Mouse (Mus musculus): ENCODE data around the gene Dennd1a. TPM values are rescaled to one million over a fixed set of nuclear protein-coding genes. Genes with fewer than 3 reads are reported as not detected.
A peak's percentile ranks its signal among the peaks of the same experiment; 100 is the strongest.

Dennd1a gene
- polyA plus RNA-seq, 1 experiment from 2014 or later, result 3.1 TPM

DNA sequence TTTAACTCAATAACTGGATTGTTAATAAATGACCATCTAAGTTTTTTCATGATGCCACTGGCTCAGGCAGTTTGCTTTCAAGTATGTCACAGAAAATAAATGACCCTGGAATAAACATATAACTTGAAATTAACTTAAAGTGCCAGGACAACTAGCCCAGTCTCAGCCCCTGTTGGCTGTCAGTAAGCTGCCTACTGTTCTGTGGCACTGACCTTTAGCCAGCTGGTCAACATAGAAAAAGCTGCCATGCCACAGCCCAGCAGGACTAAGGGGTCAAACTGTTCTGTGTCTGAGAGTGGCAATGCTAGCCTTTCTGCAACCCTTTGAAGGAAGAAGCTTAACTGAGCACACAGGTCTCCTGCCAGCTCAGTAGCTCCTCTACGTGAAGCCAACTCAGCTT, 198.8 kb downstream of the Dennd1a start:
- Histone ChIP-seq H3K9ac (ENCODE audit: low read length) (no peak overlapping the region), H3K27me3 (ENCODE audit: control insufficient read depth, insufficient read depth, low read length) (no peaks in the 10 kb centered on the region), H3K4me1 (replicated peaks; ENCODE audit: control insufficient read depth, insufficient read depth) (no peaks in the 10 kb centered on the region), H3K27ac (replicated peaks) (no peak overlapping the region), H3K36me3 (ENCODE audit: control insufficient read depth, insufficient read depth, low read length) (no peaks in the 10 kb centered on the region), H3K9me3 (ENCODE audit: control insufficient read depth, low read length) (no peaks in the 10 kb centered on the region), H3K4me3 (ENCODE audit: low read depth, low read length) (no peak overlapping the region), H3K4me2 (replicated peaks; ENCODE audit: low read depth) (no peak overlapping the region)
- no peak for ATAC-seq (ENCODE audit: low FRiP score, low TSS enrichment)
- no peak for TF ChIP-seq EP300 (optimal IDR thresholded peaks at IDR 0.05)
- no peak for TF ChIP-seq CTCF (IDR thresholded peaks at IDR 0.05; ENCODE audit: low read depth)
- 74% methylated on average over 1 of the region's 1 CpGs for WGBS
- no peak for DNase-seq (ENCODE audit: low spot score)

DNA sequence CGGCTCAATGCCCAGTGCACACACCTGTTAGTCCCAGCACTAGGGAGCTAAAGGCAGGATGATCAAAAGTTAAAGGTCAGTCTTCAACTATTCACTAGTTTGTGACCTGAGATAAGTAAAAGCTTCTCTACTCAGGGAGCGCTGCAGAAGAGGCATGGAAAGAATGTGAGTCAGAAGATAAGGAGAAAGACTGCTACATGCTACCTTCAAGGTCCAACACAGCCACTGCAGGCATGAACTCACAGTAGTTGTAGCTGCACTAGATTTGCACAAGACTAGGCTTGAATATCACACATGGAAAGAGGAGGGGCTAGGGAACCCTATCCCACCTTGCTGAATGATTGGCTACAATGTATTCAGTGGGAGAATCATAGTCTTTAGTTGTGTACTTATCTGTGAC, 202.1 kb downstream of the Dennd1a start:
- no peak overlapping the region for H3K4me2 ChIP-seq (replicated peaks; ENCODE audit: low read depth)
- no peaks in the 10 kb centered on the region for H3K9me3 ChIP-seq (ENCODE audit: control insufficient read depth, low read length)
- no peak overlapping the region for H3K4me3 ChIP-seq (ENCODE audit: low read depth, low read length)
- no peak overlapping the region for H3K27ac ChIP-seq (replicated peaks)
- TF ChIP-seq CTCF (IDR thresholded peaks at IDR 0.05; ENCODE audit: low read depth), result no peak
- no peak for TF ChIP-seq EP300 (optimal IDR thresholded peaks at IDR 0.05)
- WGBS, result 62% methylated on average over 2 of the region's 2 CpGs
- H3K27me3 ChIP-seq (ENCODE audit: control insufficient read depth, insufficient read depth, low read length), result no peaks in the 10 kb centered on the region
- no peaks in the 10 kb centered on the region for H3K36me3 ChIP-seq (ENCODE audit: control insufficient read depth, insufficient read depth, low read length)
- no peak for ATAC-seq (ENCODE audit: low FRiP score, low TSS enrichment)
- H3K4me1 ChIP-seq (replicated peaks; ENCODE audit: control insufficient read depth, insufficient read depth), result no peaks in the 10 kb centered on the region
- DNase-seq (ENCODE audit: low spot score), result no peak
- no peak overlapping the region for H3K9ac ChIP-seq (ENCODE audit: low read length)

DNA sequence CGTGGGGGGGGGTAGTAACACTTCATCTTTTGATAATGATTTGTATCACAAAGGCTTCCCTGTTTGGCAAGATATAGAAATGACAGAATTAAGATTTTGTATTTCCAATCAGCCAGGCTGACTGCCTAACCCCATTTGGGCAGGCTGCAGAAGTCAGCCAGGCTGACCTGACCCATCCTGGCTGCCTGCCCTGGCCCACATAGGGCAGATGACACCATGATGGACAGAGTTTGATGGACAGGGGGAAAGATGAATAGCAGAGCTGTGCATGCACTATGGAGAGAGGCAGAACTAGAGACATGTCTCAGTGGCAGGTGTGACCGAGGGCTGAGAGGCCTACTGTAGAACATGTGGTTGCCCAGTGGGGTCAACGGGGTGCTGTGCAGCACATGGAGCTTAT, 203.9 kb downstream of the Dennd1a start:
- Histone ChIP-seq H3K4me2 (replicated peaks; ENCODE audit: low read depth) (no peak overlapping the region), H3K36me3 (ENCODE audit: control insufficient read depth, insufficient read depth, low read length) (no peaks in the 10 kb centered on the region), H3K9ac (ENCODE audit: low read length) (no peak overlapping the region), H3K27me3 (ENCODE audit: control insufficient read depth, insufficient read depth, low read length) (no peaks in the 10 kb centered on the region), H3K4me1 (replicated peaks; ENCODE audit: control insufficient read depth, insufficient read depth) (no peaks in the 10 kb centered on the region), H3K9me3 (ENCODE audit: control insufficient read depth, low read length) (no peaks in the 10 kb centered on the region), H3K4me3 (ENCODE audit: low read depth, low read length) (no peak overlapping the region), H3K27ac (replicated peaks) (no peak overlapping the region)
- no peak for DNase-seq (ENCODE audit: low spot score)
- TF ChIP-seq EP300 (optimal IDR thresholded peaks at IDR 0.05), result no peak
- no peak for TF ChIP-seq CTCF (IDR thresholded peaks at IDR 0.05; ENCODE audit: low read depth)
- WGBS, result 90% methylated on average over 3 of the region's 3 CpGs
- no peak for ATAC-seq (ENCODE audit: low FRiP score, low TSS enrichment)

DNA sequence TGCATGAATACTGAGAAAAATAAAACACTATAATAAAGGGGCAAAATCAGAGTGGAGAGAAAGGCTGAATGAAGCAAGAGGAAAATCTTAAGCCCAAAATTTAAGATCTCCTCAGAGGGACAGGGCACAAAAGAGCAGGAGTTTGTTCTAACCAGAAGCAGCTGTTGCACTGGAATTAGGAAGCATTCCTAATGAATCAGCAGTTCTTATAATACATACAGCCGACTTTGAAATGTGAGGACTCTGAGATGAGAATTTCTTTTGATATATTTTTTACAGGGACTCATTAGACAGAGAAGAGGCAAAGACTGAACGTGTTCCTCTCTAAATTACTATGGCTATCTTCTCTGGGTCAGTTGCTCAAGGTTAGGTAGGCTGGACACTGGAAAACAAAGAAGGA, 212.7 kb downstream of the Dennd1a start:
- TF ChIP-seq CTCF (IDR thresholded peaks at IDR 0.05; ENCODE audit: low read depth) (no peak), EP300 (optimal IDR thresholded peaks at IDR 0.05) (no peak)
- no peak overlapping the region for H3K4me2 ChIP-seq (replicated peaks; ENCODE audit: low read depth)
- no peak for DNase-seq (ENCODE audit: low spot score)
- no peaks in the 10 kb centered on the region for H3K36me3 ChIP-seq (ENCODE audit: control insufficient read depth, insufficient read depth, low read length)
- no peaks in the 10 kb centered on the region for H3K4me1 ChIP-seq (replicated peaks; ENCODE audit: control insufficient read depth, insufficient read depth)
- 32% methylated on average over 2 of the region's 2 CpGs for WGBS
- H3K9ac ChIP-seq (ENCODE audit: low read length), result no peak overlapping the region
- no peak overlapping the region for H3K4me3 ChIP-seq (ENCODE audit: low read depth, low read length)
- ATAC-seq (ENCODE audit: low FRiP score, low TSS enrichment), result no peak
- H3K9me3 ChIP-seq (ENCODE audit: control insufficient read depth, low read length), result no peaks in the 10 kb centered on the region
- H3K27me3 ChIP-seq (ENCODE audit: control insufficient read depth, insufficient read depth, low read length), result no peaks in the 10 kb centered on the region
- H3K27ac ChIP-seq (replicated peaks), result no peak overlapping the region

DNA sequence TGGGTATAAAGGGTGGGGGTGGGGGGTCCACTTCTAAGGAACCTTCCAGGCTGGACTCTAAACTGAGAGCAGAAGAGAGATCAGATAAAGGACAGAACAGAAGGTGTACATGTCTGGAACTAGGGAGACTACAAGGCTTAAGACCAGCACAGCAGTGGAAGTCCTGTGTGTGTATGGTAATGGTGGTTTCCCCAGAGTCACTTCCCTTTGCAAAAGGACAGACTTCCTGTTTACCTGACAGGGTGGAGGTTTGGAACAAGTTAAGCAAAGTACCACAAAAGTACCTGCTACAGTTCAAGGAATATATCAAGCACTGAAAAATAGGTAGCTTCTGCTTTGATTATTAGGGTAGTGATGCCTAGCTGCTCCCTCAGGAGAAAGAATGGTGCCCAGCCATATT, 215.1 kb downstream of the Dennd1a start:
- no peaks in the 10 kb centered on the region for H3K9me3 ChIP-seq (ENCODE audit: control insufficient read depth, low read length)
- no peaks in the 10 kb centered on the region for H3K27me3 ChIP-seq (ENCODE audit: control insufficient read depth, insufficient read depth, low read length)
- no peaks in the 10 kb centered on the region for H3K4me1 ChIP-seq (replicated peaks; ENCODE audit: control insufficient read depth, insufficient read depth)
- DNase-seq (ENCODE audit: low spot score) (no peak), ATAC-seq (ENCODE audit: low FRiP score, low TSS enrichment) (no peak)
- H3K9ac ChIP-seq (ENCODE audit: low read length), result no peak overlapping the region
- H3K27ac ChIP-seq (replicated peaks), result no peak overlapping the region
- H3K36me3 ChIP-seq (ENCODE audit: control insufficient read depth, insufficient read depth, low read length), result no peaks in the 10 kb centered on the region
- no peak overlapping the region for H3K4me3 ChIP-seq (ENCODE audit: low read depth, low read length)
- H3K4me2 ChIP-seq (replicated peaks; ENCODE audit: low read depth), result no peak overlapping the region
- TF ChIP-seq EP300 (optimal IDR thresholded peaks at IDR 0.05) (no peak), CTCF (IDR thresholded peaks at IDR 0.05; ENCODE audit: low read depth) (no peak)

DNA sequence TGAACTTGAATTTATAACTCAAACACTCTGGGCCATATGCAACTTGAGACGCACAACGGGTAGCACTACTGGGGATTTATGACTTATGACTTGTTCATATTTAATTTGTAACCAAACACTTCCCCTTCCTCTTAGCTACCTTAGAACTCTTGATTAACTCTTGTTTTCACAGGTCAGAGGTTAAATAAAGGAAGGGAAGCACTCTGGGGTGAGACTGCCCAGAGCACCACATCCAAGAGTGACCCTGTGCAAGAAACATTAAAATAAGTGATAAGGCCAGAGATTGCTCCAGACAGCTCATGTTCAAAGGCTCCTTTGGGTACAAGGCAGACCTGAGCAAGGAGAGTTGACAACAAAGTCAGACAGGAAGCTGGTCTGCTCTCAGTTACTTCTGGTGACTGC, 219.0 kb downstream of the Dennd1a start:
- no peaks in the 10 kb centered on the region for H3K36me3 ChIP-seq (ENCODE audit: control insufficient read depth, insufficient read depth, low read length)
- H3K27ac ChIP-seq (replicated peaks), result no peak overlapping the region
- TF ChIP-seq CTCF (IDR thresholded peaks at IDR 0.05; ENCODE audit: low read depth), result no peak
- TF ChIP-seq EP300 (optimal IDR thresholded peaks at IDR 0.05), result no peak
- no peaks in the 10 kb centered on the region for H3K27me3 ChIP-seq (ENCODE audit: control insufficient read depth, insufficient read depth, low read length)
- H3K4me3 ChIP-seq (ENCODE audit: low read depth, low read length), result no peak overlapping the region
- WGBS, result 34% methylated on average over 2 of the region's 2 CpGs
- H3K9ac ChIP-seq (ENCODE audit: low read length), result no peak overlapping the region
- no peak for DNase-seq (ENCODE audit: low spot score)
- peak; percentile 60; the same call in 1 of the 2 replicates for ATAC-seq (ENCODE audit: low FRiP score, low TSS enrichment)
- H3K4me2 ChIP-seq (replicated peaks; ENCODE audit: low read depth), result no peak overlapping the region
- H3K9me3 ChIP-seq (ENCODE audit: control insufficient read depth, low read length), result no peaks in the 10 kb centered on the region
- no peaks in the 10 kb centered on the region for H3K4me1 ChIP-seq (replicated peaks; ENCODE audit: control insufficient read depth, insufficient read depth)

All from stomach, postnatal 0 days (tissue).